Mouse (Mus musculus) frontal cortex, postnatal 14 days (tissue): ENCODE results near the gene Slc30a5.
A peak's percentile ranks its signal among the peaks of the same experiment; 100 is the strongest.
"Not testable (repeated sequence)": the region's sequence is repeated elsewhere in the genome, so short reads cannot be mapped to it uniquely, and the experiment has no call there.

Experiments used
- DNase-seq, 2 experiments: peaks; one replicate each; pipeline ENCODE4 v3.0.0; 2022; ENCODE audit warnings: low spot score in 2 of 2

Slc30a5 gene

GRCm38 (mm10) chr13:100832741-100833639, at the start of gene Slc30a5:
TSS of gene Slc30a5 (minus strand) at chr13:100833427.
- peak; percentile 99 for DNase-seq

- DNase-seq, result no peak
Observed at GRCm38 (mm10) chr13:100881944-100882343, 48.7 kb upstream of the Slc30a5 start.

- DNase-seq, result no peak
Observed at GRCm38 (mm10) chr13:100879806-100880205, 46.6 kb upstream of the Slc30a5 start.

GRCm38 (mm10) chr13:100879326-100879725, 46.1 kb upstream of the Slc30a5 start:
- DNase-seq, result no peak

- no peak for DNase-seq
Observed at GRCm38 (mm10) chr13:100878264-100878663, 45.0 kb upstream of the Slc30a5 start.

GRCm38 (mm10) chr13:100877703-100878102, 44.5 kb upstream of the Slc30a5 start:
- no peak for DNase-seq

GRCm38 (mm10) chr13:100875103-100875502, 41.9 kb upstream of the Slc30a5 start:
- no peak for DNase-seq

GRCm38 (mm10) chr13:100874588-100874987, 41.4 kb upstream of the Slc30a5 start:
- no peak for DNase-seq

- DNase-seq, result no peak
Observed at GRCm38 (mm10) chr13:100873530-100873929, 40.3 kb upstream of the Slc30a5 start.

GRCm38 (mm10) chr13:100871445-100872171, 38.4 kb upstream of the Slc30a5 start:
- DNase-seq, result no peak

GRCm38 (mm10) chr13:100869813-100870212, 36.6 kb upstream of the Slc30a5 start:
- DNase-seq, result no peak

GRCm38 (mm10) chr13:100866311-100866710, 33.1 kb upstream of the Slc30a5 start:
- no peak for DNase-seq

- no peak for DNase-seq
Observed at GRCm38 (mm10) chr13:100865744-100866143, 32.5 kb upstream of the Slc30a5 start.

- not testable (repeated sequence) for DNase-seq
Observed at GRCm38 (mm10) chr13:100863914-100864313, 30.7 kb upstream of the Slc30a5 start.

- DNase-seq, result no peak
Observed at GRCm38 (mm10) chr13:100859117-100859516, 25.9 kb upstream of the Slc30a5 start.

GRCm38 (mm10) chr13:100854174-100854573, 20.9 kb upstream of the Slc30a5 start:
- no peak for DNase-seq

GRCm38 (mm10) chr13:100853120-100853519, 19.9 kb upstream of the Slc30a5 start:
- DNase-seq, result no peak

GRCm38 (mm10) chr13:100849137-100849536, 15.9 kb upstream of the Slc30a5 start:
- DNase-seq, result no peak

- DNase-seq, result peak; percentile 35 to 38
Observed at GRCm38 (mm10) chr13:100846891-100847579, 13.8 kb upstream of the Slc30a5 start.

GRCm38 (mm10) chr13:100846254-100846653, 13.0 kb upstream of the Slc30a5 start:
- DNase-seq, result no peak

GRCm38 (mm10) chr13:100843944-100844343, 10.7 kb upstream of the Slc30a5 start:
- DNase-seq, result no peak
